21 mouse cellular contexts compared by ENCODE assay signal in the genomic region with DNA sequence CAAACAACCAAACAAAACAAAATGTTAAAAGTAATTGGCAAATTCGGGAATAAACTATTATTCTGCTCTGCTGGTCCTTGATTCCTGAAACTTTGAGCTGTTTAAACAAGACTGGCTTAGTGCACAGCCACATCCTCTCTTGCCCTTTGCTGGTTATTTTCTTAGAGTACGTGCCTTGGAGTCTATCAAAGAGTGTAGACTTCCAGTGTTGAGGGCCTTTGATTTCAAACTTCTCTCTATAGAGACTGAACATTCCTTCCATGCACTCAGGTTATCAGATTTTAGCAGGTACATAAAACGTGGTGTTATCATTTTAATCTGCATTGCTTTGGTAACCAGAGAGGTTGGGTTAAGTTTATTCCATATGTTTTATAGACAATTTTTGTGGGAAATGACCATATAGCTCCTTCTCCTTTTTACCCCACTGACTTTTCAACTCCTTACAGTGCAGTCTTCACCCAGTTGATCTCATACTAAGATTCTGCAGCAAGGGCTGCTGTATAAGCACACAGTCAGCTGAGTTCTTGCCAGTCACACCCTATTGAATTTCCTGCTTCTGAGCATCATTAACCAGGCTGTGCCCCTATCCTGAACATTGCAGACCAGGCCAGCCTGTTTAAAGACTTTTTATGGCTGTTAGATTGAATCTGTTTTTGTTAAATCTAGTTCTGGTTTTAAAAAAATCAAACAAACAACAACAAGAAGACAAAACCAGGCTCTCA. TPM values are rescaled to one million over a fixed set of nuclear protein-coding genes. Genes with fewer than 3 reads are reported as not detected.
"Had no signal": no experiment of that assay in that cellular context is flagged by ENCODE, and none has a peak within 500 bp of the region (broad histone marks: within the 10 kb centered on the region; RNA-seq: fewer than 3 reads in every experiment).

No protein-coding gene starts in this region.

- H3K36me3 ChIP-seq: liver, embryonic 13.5 days; midbrain, embryonic 12.5 days; midbrain, embryonic 15.5 days; neural tube, embryonic 12.5 days; neural tube, embryonic 15.5 days had no signal

- H3K4me2 ChIP-seq: liver, embryonic 13.5 days; midbrain, embryonic 12.5 days; midbrain, embryonic 15.5 days; neural tube, embryonic 12.5 days; neural tube, embryonic 15.5 days had no signal

- H3K27ac ChIP-seq: left cerebral cortex, adult 2 months; liver, embryonic 13.5 days; macrophage; midbrain, embryonic 12.5 days; midbrain, embryonic 15.5 days; neural tube, embryonic 12.5 days; neural tube, embryonic 15.5 days; stomach, postnatal 0 days had no signal

- H3K9me3 ChIP-seq: liver, embryonic 13.5 days; midbrain, embryonic 12.5 days; midbrain, embryonic 15.5 days; neural tube, embryonic 12.5 days; neural tube, embryonic 15.5 days had no signal

- ATAC-seq: intestine, postnatal 0 days; midbrain, embryonic 15.5 days had no signal

- DNase-seq: layer of hippocampus, postnatal 36 days; liver, embryonic 13.5 days; lung, adult 2 months; right cerebral cortex, adult 18-20 months; right cerebral cortex, postnatal 14 days; right cerebral cortex, postnatal 4 days; thymus, adult 2 months; thymus, postnatal 14 days; thymus, postnatal 4 days had no signal

- H3K27me3 ChIP-seq: liver, embryonic 13.5 days; midbrain, embryonic 12.5 days; midbrain, embryonic 15.5 days; neural tube, embryonic 12.5 days; neural tube, embryonic 15.5 days had no signal

- H3K9ac ChIP-seq: liver, embryonic 13.5 days; midbrain, embryonic 12.5 days; midbrain, embryonic 15.5 days; neural tube, embryonic 12.5 days; neural tube, embryonic 15.5 days had no signal

- H3K4me3 ChIP-seq: left cerebral cortex, adult 2 months; liver, embryonic 13.5 days; midbrain, embryonic 12.5 days; midbrain, embryonic 15.5 days; neural tube, embryonic 12.5 days; neural tube, embryonic 15.5 days had no signal

- H3K4me1 ChIP-seq: liver, embryonic 13.5 days; midbrain, embryonic 12.5 days; midbrain, embryonic 15.5 days; neural tube, embryonic 12.5 days; neural tube, embryonic 15.5 days had no signal

RNA-seq across cellular contexts. Expression of gene Scnn1g, which starts 48.1 kb away (rescaled TPM):
- polyA plus RNA-seq: intestine, embryonic 14.5 days; limb, embryonic 11.5 days; liver, adult 2 months; liver, embryonic 13.5 days; liver, embryonic 16.5 days; macrophage; midbrain, embryonic 12.5 days; midbrain, embryonic 15.5 days; neural tube, embryonic 15.5 days had no signal
